Mouse (Mus musculus) intestine, postnatal 0 days (tissue): ENCODE measurements around the gene Sppl2a. TPM values are rescaled to one million over a fixed set of nuclear protein-coding genes. Genes with fewer than 3 reads are reported as not detected.
"Not testable (repeated sequence)": the region's sequence is repeated elsewhere in the genome, so short reads cannot be mapped to it uniquely, and the experiment has no call there.

Experiments
- ATAC-seq: fragments of 200-750 bp; cut with Nextera tagmentation; 2 replicates; pipeline ENCODE4 v1.8.0; 2017; ENCODE audit warnings: mild to moderate bottlenecking, moderate TSS enrichment, moderate library complexity
- H3K27ac ChIP-seq: fragments of 300-500 bp; sonication (generic); 2 replicates; pipeline ENCODE4 v1.5.1; 2014; ENCODE audit warnings: mild to moderate bottlenecking, low read depth, low read length, moderate library complexity
- H3K27me3 ChIP-seq: fragments of 300-500 bp; sonication (generic); replicated peaks from 2 replicates; pipeline ENCODE4 v1.6.1; 2014; ENCODE audit warnings: low read length, mixed read lengths; ENCODE audit not compliant: control insufficient read depth, insufficient read depth
- H3K36me3 ChIP-seq: fragments of 300-500 bp; sonication (generic); 2 replicates; pipeline ENCODE4 v1.6.1; 2014; ENCODE audit warnings: mild to moderate bottlenecking, moderate library complexity; ENCODE audit not compliant: control insufficient read depth, insufficient read depth
- H3K4me1 ChIP-seq: fragments of 300-500 bp; sonication (generic); replicated peaks from 2 replicates; pipeline ENCODE4 v1.6.1; 2014; ENCODE audit warnings: antibody characterized with exemption, low read length, mixed read lengths; ENCODE audit not compliant: control insufficient read depth, insufficient read depth
- H3K4me2 ChIP-seq: fragments of 300-500 bp; sonication (generic); replicated peaks from 2 replicates; pipeline ENCODE4 v1.6.1; 2014; ENCODE audit warnings: low read depth, mild to moderate bottlenecking, moderate library complexity
- H3K4me3 ChIP-seq: fragments of 300-500 bp; sonication (generic); 2 replicates; pipeline ENCODE4 v1.5.1; 2014; ENCODE audit warnings: low read depth, low read length
- H3K9ac ChIP-seq: fragments of 300-500 bp; sonication (generic); 2 replicates; pipeline ENCODE4 v1.6.1; 2014; ENCODE audit warnings: mild to moderate bottlenecking, low read depth, low read length
- H3K9me3 ChIP-seq: fragments of 300-500 bp; sonication (generic); 2 replicates; pipeline ENCODE4 v1.6.1; 2016; ENCODE audit warnings: mixed run types; ENCODE audit not compliant: control insufficient read depth
- CTCF ChIP-seq: sonication (generic); IDR thresholded peaks from 2 replicates; pipeline ENCODE4 v1.5.1; 2016; ENCODE audit warnings: low read depth, mild to moderate bottlenecking, control low read depth, antibody characterized with exemption, moderate library complexity
- WGBS: fragments of 180-500 bp; shearing (Covaris S2); extraction: QIAGEN DNeasy Blood & Tissue Kit; methylation state at CpG from one replicate; pipeline ENCODE4 v1.1.7; 2014; 5-methylcytosine and 5-hydroxymethylcytosine counted together
- polyA plus RNA-seq: library from polyadenylated mRNA; unstranded; fragments of >200 nt; fragmentation: Nextera tagmentation; extraction: Ambion mirVana; gene quantifications from 2 replicates; pipeline ENCODE4 v1.2.1, GENCODE M21; 2015

Gene Sppl2a
- polyA plus RNA-seq, 1 experiment from 2014 or later = 87.4 TPM

- TF ChIP-seq CTCF = no peak
- Histone ChIP-seq H3K9me3 (no peaks in the 10 kb centered on the region), H3K27ac (no peak overlapping the region), H3K4me3 (no peak overlapping the region), H3K4me1 (no peaks in the 10 kb centered on the region), H3K27me3 (no peaks in the 10 kb centered on the region), H3K9ac (no peak overlapping the region), H3K4me2 (no peak overlapping the region), H3K36me3 (no peaks in the 10 kb centered on the region)
- no peak for ATAC-seq
- WGBS = 57% methylated on average over 3 of the region's 3 CpGs
Observed at GRCm38 (mm10) chr2:126887141-126887540, 45.9 kb downstream of the Sppl2a start.

- 68% methylated on average over 2 of the region's 2 CpGs for WGBS
- Histone ChIP-seq H3K36me3 (no peaks in the 10 kb centered on the region), H3K27me3 (no peaks in the 10 kb centered on the region), H3K4me3 (no peak overlapping the region), H3K4me1 (no peaks in the 10 kb centered on the region), H3K4me2 (no peak overlapping the region), H3K9me3 (no peaks in the 10 kb centered on the region), H3K9ac (no peak overlapping the region), H3K27ac (no peak overlapping the region)
- no peak for TF ChIP-seq CTCF
- ATAC-seq = no peak
Observed at GRCm38 (mm10) chr2:126885871-126886270, 47.2 kb downstream of the Sppl2a start.

DNA sequence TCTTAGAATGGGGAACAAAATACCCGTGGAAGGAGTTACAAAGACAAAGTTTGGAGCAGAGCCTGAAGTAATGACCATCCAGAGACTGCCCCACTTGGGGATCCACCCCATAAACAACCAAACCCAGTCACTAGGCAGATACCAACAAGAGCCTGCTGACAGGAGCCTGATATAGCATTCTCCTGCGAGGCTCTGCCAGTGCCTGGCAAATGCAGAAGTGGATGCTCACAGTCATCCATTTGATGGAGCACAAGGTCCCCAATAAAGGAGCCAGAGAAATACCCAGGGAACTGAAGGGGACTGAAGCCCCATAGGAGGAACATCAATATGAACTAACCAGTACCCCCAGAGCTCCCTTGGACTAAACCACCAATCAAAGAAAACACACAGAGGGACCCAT is 50.3 kb downstream of the Sppl2a start:
- ATAC-seq, H3K9me3 ChIP-seq, H3K4me1 ChIP-seq: not testable (repeated sequence)

GRCm38 (mm10) chr2:126877991-126878390 is 55.0 kb downstream of the Sppl2a start:
- H3K9ac ChIP-seq = no peak overlapping the region
- no peak overlapping the region for H3K4me3 ChIP-seq
- H3K9me3 ChIP-seq = no peaks in the 10 kb centered on the region
- WGBS = 83% methylated on average over 1 of the region's 1 CpGs
- no peak overlapping the region for H3K27ac ChIP-seq
- peaks cover 3% of the 10 kb centered on the region; the same call in 1 of the 2 replicates for H3K4me1 ChIP-seq
- H3K4me2 ChIP-seq = no peak overlapping the region
- no peaks in the 10 kb centered on the region for H3K36me3 ChIP-seq
- no peaks in the 10 kb centered on the region for H3K27me3 ChIP-seq
- ATAC-seq = no peak
- TF ChIP-seq CTCF = no peak

More for the DNA sequence above, 50.3 kb downstream of the Sppl2a start:
- H3K27me3 ChIP-seq, H3K9ac ChIP-seq, H3K4me2 ChIP-seq, H3K36me3 ChIP-seq, H3K27ac ChIP-seq, H3K4me3 ChIP-seq: not testable (repeated sequence)
- 61% methylated on average over 2 of the region's 2 CpGs for WGBS

DNA sequence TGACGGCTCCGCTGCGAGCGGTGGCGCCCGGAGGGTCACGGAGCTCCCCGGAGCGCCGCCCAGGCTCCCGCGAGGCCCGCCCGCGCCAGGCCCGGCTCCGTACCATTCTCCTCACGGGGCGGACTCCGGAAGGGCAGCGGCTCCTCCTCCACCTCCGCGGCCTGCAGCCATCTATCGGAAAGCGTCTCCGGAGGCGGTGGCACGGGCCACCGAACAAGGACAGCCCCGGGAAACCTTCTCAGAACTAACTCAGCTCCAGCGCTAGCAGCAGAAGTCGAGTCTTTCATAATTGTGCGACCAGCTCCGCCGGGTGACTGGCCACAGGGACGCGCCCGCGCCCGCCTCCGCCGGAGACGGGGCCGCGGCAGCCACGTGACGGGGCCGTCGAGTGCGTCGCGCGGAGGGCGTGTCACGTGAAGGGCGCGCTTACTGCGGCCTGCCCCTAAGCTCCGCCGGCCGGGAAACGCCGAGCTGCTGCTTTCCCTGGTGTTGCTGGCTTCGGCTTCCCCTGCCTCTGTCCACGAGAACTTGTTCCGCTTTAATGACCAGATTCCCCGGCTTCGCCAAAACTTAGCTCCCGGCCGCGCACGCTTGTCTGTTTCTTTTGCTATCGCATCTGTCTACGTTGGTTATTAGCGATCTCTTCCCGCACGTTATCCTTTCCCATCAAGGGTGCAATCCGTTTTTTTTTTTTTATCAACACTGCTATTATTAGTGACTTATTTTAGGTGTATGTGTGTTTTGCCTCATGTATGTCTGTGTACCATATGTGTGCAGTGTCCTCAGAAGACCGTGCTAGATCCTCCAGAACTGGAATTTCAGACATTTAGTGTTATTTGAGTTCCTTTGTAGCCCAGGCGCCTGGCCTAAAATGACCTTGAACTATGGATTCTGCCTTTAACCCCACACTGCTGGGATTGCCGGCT is 56.9 kb downstream of the Sppl2a start, which contains the start of gene Trpm7:
Gene Trpm7 (minus strand): TSS at position 360 of the 926 bp plus-strand sequence.
- peak; percentile 15; the same call in 1 of the 2 replicates for TF ChIP-seq CTCF
- peak; percentile 97 for ATAC-seq
- WGBS = 1% methylated on average over 79 of the region's 81 CpGs
- H3K27me3 ChIP-seq = no peaks in the 10 kb centered on the region
- peak within 1 kb of the TSS; percentile 80 for H3K9ac ChIP-seq
- peak within 1 kb of the TSS; percentile 96 for H3K27ac ChIP-seq
- H3K4me2 ChIP-seq = peak within 1 kb of the TSS; percentile 75
- peak within 1 kb of the TSS; percentile 77 for H3K4me3 ChIP-seq
- peaks cover 3% of the 10 kb centered on the region; the same call in 1 of the 2 replicates for H3K4me1 ChIP-seq
- no peaks in the 10 kb centered on the region for H3K9me3 ChIP-seq
- H3K36me3 ChIP-seq = no peaks in the 10 kb centered on the region

- H3K9me3 ChIP-seq = no peaks in the 10 kb centered on the region
- peak overlapping the region; percentile 96 for H3K27ac ChIP-seq
- peak overlapping the region; percentile 75 for H3K4me2 ChIP-seq
- no peaks in the 10 kb centered on the region for H3K27me3 ChIP-seq
- WGBS = under 1% methylated on average over 18 of the region's 18 CpGs
- no peak for TF ChIP-seq CTCF
- peaks cover 3% of the 10 kb centered on the region; the same call in 1 of the 2 replicates for H3K4me1 ChIP-seq
- peak overlapping the region; percentile 80 for H3K9ac ChIP-seq
- peak; percentile 26 for ATAC-seq
- no peaks in the 10 kb centered on the region for H3K36me3 ChIP-seq
- H3K4me3 ChIP-seq = peak overlapping the region; percentile 77
Observed at GRCm38 (mm10) chr2:126875516-126875835, 57.6 kb downstream of the Sppl2a start.
